Mouse (Mus musculus): ENCODE data around the gene Ccdc61. TPM values are rescaled to one million over a fixed set of nuclear protein-coding genes. Genes with fewer than 3 reads are reported as not detected.

Ccdc61 gene
- polyA plus RNA-seq, 1 experiment from 2014 or later = 25.8 TPM

GRCm38 (mm10) chr7:18926911-18927310 is 16.7 kb upstream of the Ccdc61 start:
- Histone ChIP-seq H3K9ac (peak overlapping the region; percentile 100), H3K36me3 (replicated peaks) (no peaks in the 10 kb centered on the region), H3K4me1 (peaks cover 82% of the 10 kb centered on the region), H3K4me3 (peak overlapping the region; percentile 75), H3K27me3 (replicated peaks) (no peaks in the 10 kb centered on the region), H3K9me3 (no peaks in the 10 kb centered on the region), H3K4me2 (peak overlapping the region; percentile 74), H3K27ac (peak overlapping the region; percentile 97)
- WGBS = 31% methylated on average over 6 of the region's 6 CpGs
- peak; percentile 1; the same call in 1 of the 2 replicates for ATAC-seq (replicated peaks)

GRCm38 (mm10) chr7:18926041-18926790 is 16.0 kb upstream of the Ccdc61 start:
- ATAC-seq (replicated peaks) = peak; percentile 15
- under 1% methylated on average over 39 of the region's 42 CpGs for WGBS

DNA sequence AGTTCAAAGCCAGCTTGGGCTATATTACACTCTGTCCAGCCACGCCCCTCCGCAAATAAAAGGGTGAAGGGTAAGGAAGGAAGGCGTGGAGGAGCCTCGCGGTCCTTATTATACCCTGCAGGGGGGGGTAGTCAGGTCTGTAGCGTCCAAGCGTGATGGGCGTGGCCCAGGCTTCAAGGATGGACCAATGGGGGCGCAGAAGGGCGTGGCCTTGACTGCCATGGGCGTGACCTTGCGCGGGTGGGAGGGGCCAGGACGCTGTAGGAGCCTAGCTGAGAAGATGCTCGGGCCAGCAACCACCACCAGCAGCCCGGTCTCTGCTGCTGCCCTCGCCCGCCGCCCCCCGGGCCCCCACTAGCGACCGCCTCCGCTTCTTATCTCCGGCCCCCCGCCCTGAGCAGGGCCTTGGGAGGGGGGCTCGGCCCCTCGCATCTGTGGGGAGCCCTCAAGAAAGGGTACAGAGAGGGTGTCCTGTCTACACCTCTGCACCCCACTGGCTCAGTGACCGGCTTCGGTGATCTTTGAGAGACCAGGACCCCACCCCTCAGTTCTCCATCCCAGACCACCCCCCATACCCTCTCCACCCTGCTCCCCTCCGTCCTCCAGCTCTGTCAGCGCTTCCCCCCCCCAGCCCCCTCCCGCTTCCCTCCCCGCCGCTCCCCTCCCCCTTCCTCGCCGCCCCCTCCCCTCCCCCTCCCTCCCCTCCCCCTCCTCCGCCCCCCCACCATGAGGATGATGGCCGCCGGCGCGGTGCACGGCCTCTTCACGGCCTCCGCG is 15.1 kb upstream of the Ccdc61 start, which contains the start of gene Nova2:
Gene Nova2 (plus strand): TSS at position 727 of the 777 bp plus-strand sequence.
- H3K4me1 ChIP-seq = peaks cover 78% of the 10 kb centered on the region
- H3K9me3 ChIP-seq = no peaks in the 10 kb centered on the region
- peak within 1 kb of the TSS; percentile 75 for H3K4me3 ChIP-seq
- peak; percentile 83 for ATAC-seq (replicated peaks)
- H3K9ac ChIP-seq = peak within 1 kb of the TSS; percentile 100
- H3K27ac ChIP-seq = peak within 1 kb of the TSS; percentile 97
- no peaks in the 10 kb centered on the region for H3K36me3 ChIP-seq (replicated peaks)
- no peaks in the 10 kb centered on the region for H3K27me3 ChIP-seq (replicated peaks)
- under 1% methylated on average over 28 of the region's 45 CpGs for WGBS
- H3K4me2 ChIP-seq = peak within 1 kb of the TSS; percentile 74

More at GRCm38 (mm10) chr7:18926041-18926790, 16.0 kb upstream of the Ccdc61 start:
- Histone ChIP-seq H3K9ac (peak overlapping the region; percentile 100), H3K4me1 (peaks cover 80% of the 10 kb centered on the region), H3K27me3 (replicated peaks) (no peaks in the 10 kb centered on the region), H3K36me3 (replicated peaks) (no peaks in the 10 kb centered on the region), H3K9me3 (no peaks in the 10 kb centered on the region), H3K4me2 (peak overlapping the region; percentile 74), H3K27ac (peak overlapping the region; percentile 97), H3K4me3 (peak overlapping the region; percentile 75)

DNA sequence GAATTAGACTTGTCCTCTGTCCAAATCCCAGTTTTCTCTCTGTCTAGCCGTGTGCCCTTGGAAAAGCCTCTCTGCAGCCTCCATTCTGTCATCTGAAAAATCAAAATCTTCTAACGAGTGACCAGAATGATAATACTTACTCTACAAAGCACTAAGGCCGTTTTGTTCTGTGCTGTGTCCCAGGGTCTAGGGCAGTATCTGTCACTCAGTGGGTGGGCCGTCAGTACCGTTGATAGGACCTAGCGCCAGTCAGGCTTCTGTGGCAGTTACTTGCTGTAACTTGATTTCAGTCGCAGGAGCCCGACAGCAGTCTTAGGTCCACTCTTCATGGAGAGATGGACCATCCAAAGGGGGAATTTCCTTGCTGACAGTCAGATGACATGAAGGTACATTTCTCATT is 14.1 kb upstream of the Ccdc61 start:
- H3K4me3 ChIP-seq = peak overlapping the region; percentile 75; the same call in 1 of the 2 replicates
- H3K9ac ChIP-seq = 0 out of 2 replicates have a peak overlapping the region, but pooled peaks have one; percentile 22
- no peaks in the 10 kb centered on the region for H3K9me3 ChIP-seq
- no peaks in the 10 kb centered on the region for H3K36me3 ChIP-seq (replicated peaks)
- peaks cover 68% of the 10 kb centered on the region for H3K4me1 ChIP-seq
- no peaks in the 10 kb centered on the region for H3K27me3 ChIP-seq (replicated peaks)
- ATAC-seq (replicated peaks) = no peak
- H3K27ac ChIP-seq = peak overlapping the region; percentile 97
- 1% methylated on average over 8 of the region's 8 CpGs for WGBS
- peak overlapping the region; percentile 74 for H3K4me2 ChIP-seq

DNA sequence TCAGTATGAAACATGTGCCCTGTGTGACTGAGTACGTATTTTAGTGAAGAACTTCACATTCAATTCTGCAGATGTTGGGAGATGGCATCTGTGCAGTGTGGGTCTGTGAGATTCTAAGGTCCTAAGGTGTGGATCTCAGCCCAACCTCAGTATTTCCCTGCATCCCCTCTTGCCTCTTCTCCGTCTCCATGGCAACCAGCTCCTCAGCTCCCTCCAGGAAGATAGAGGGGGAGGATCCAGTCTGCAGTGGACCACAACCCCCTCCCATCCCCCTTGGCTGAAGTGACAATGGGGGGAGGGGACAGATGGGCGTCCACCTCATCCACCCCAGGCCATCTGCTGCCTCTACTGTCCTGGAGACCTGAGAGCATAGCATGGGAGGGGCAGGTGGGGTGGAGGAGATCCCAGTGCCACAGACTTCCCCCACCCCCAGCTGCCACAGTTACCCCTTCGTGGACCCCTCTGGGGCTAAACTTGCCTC is 13.5 kb upstream of the Ccdc61 start:
- Histone ChIP-seq H3K27ac (peak overlapping the region; percentile 97), H3K9ac (peak overlapping the region; percentile 22; the same call in 1 of the 2 replicates), H3K36me3 (replicated peaks) (no peaks in the 10 kb centered on the region), H3K9me3 (no peaks in the 10 kb centered on the region), H3K4me3 (peak overlapping the region; percentile 75; the same call in 1 of the 2 replicates), H3K4me1 (peaks cover 62% of the 10 kb centered on the region), H3K27me3 (replicated peaks) (no peaks in the 10 kb centered on the region), H3K4me2 (peak overlapping the region; percentile 74)
- peak; percentile 16 for ATAC-seq (replicated peaks)
- 6% methylated on average over 4 of the region's 4 CpGs for WGBS

GRCm38 (mm10) chr7:18923267-18923666 is 13.1 kb upstream of the Ccdc61 start:
- ATAC-seq (replicated peaks) = no peak; the same call in 1 of the 2 replicates
- Histone ChIP-seq H3K9ac (peak overlapping the region; percentile 24; the same call in 1 of the 2 replicates), H3K4me1 (peaks cover 57% of the 10 kb centered on the region), H3K4me3 (peak overlapping the region; percentile 75), H3K36me3 (replicated peaks) (no peaks in the 10 kb centered on the region), H3K27me3 (replicated peaks) (no peaks in the 10 kb centered on the region), H3K27ac (peak overlapping the region; percentile 97), H3K4me2 (peak overlapping the region; percentile 74), H3K9me3 (no peaks in the 10 kb centered on the region)
- WGBS = 38% methylated on average over 11 of the region's 11 CpGs

DNA sequence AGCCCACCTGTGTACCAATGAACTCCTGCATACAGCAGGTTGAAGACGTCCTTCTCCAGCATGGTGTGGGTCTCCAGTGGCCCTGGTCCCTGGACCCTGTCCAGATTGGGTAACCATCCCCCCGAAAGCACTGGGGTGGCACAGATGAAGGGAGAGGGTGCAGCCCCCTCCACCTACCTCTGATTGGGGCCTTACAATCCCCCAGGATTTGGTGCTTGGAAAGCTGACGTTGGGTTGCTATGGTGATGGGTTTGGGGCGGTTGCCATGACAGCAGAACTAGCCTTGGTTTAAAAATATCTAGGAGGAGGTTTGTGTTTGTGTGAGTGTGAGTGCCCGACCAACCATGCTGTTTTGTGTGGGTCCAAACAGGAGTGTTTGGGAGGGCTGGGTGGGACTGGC is 12.6 kb upstream of the Ccdc61 start:
- H3K4me3 ChIP-seq = peak overlapping the region; percentile 75
- 0 out of 2 replicates have a peak overlapping the region, but pooled peaks have one; percentile 24 for H3K9ac ChIP-seq
- no peaks in the 10 kb centered on the region for H3K9me3 ChIP-seq
- peaks cover 53% of the 10 kb centered on the region for H3K4me1 ChIP-seq
- ATAC-seq (replicated peaks) = peak; percentile 19
- peak overlapping the region; percentile 97 for H3K27ac ChIP-seq
- peak overlapping the region; percentile 74 for H3K4me2 ChIP-seq
- WGBS = 9% methylated on average over 5 of the region's 5 CpGs
- no peaks in the 10 kb centered on the region for H3K36me3 ChIP-seq (replicated peaks)
- H3K27me3 ChIP-seq (replicated peaks) = no peaks in the 10 kb centered on the region

- H3K4me3 ChIP-seq = peak overlapping the region; percentile 17
- 5% methylated on average over 12 of the region's 12 CpGs for WGBS
These were observed 10.9 kb upstream of the Ccdc61 start for GRCm38 (mm10) chr7:18921069-18921468.

DNA sequence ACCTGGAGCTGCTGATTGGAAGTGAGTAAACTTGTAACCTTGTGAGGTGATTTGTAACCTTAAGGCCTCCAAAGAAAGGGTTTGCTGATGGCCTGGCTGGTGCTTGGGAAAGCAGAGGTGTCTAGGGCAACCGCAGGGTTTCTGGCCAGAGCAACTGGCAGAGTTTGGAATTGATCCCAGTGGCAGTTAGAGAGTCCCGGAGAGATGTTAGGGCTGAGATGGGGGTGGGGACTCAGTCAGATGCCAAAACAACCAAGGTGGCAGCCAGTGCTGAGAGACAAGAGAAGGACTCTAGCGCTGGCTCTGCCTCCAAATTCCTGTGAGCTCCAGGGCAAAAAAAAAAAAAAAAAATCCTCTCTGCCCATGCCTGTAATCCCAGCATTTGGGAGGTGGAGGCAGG is 7.7 kb upstream of the Ccdc61 start:
- H3K9ac ChIP-seq = no peak overlapping the region
- no peak for ATAC-seq (replicated peaks)
- WGBS = 59% methylated on average over 3 of the region's 3 CpGs

More at GRCm38 (mm10) chr7:18921069-18921468, 10.9 kb upstream of the Ccdc61 start:
- Histone ChIP-seq H3K27ac (peak overlapping the region; percentile 83), H3K4me2 (peak overlapping the region; percentile 42), H3K36me3 (replicated peaks) (no peaks in the 10 kb centered on the region), H3K4me1 (peaks cover 45% of the 10 kb centered on the region), H3K27me3 (replicated peaks) (no peaks in the 10 kb centered on the region), H3K9me3 (no peaks in the 10 kb centered on the region), H3K9ac (peak overlapping the region; percentile 25; the same call in 1 of the 2 replicates)
- ATAC-seq (replicated peaks) = peak; percentile 15; the same call in 1 of the 2 replicates

DNA sequence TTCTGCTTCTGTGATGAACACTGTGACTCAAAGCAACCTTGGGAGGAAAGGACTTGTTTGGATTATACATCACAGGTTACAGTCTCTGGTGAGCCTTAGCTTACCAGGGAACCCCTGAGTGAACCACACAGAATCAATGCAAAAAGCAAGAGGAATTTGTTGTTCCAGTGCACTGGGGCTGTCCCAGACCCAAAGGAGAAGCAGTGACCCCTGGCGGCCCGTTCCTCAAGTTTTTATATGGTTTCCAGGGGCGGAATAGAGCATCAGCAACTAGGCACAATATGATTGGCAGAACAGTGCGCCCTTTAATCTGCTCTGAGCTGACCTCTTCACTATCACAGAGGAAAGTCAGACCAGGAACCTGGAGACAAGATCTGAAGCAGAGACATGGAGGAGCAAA is 6.0 kb upstream of the Ccdc61 start:
- Histone ChIP-seq H3K27ac (no peak overlapping the region), H3K4me2 (no peak overlapping the region), H3K4me1 (peaks cover 7% of the 10 kb centered on the region), H3K9me3 (no peaks in the 10 kb centered on the region), H3K36me3 (replicated peaks) (no peaks in the 10 kb centered on the region), H3K4me3 (no peak overlapping the region), H3K27me3 (replicated peaks) (no peaks in the 10 kb centered on the region), H3K9ac (no peak overlapping the region)
- no peak for ATAC-seq (replicated peaks)
- WGBS = 61% methylated on average over 4 of the region's 4 CpGs

More for the DNA sequence above, 7.7 kb upstream of the Ccdc61 start:
- H3K9me3 ChIP-seq = no peaks in the 10 kb centered on the region
- H3K27ac ChIP-seq = no peak overlapping the region
- no peaks in the 10 kb centered on the region for H3K36me3 ChIP-seq (replicated peaks)
- H3K4me1 ChIP-seq = peaks cover 22% of the 10 kb centered on the region
- H3K27me3 ChIP-seq (replicated peaks) = no peaks in the 10 kb centered on the region
- H3K4me2 ChIP-seq = no peak overlapping the region
- no peak overlapping the region for H3K4me3 ChIP-seq

DNA sequence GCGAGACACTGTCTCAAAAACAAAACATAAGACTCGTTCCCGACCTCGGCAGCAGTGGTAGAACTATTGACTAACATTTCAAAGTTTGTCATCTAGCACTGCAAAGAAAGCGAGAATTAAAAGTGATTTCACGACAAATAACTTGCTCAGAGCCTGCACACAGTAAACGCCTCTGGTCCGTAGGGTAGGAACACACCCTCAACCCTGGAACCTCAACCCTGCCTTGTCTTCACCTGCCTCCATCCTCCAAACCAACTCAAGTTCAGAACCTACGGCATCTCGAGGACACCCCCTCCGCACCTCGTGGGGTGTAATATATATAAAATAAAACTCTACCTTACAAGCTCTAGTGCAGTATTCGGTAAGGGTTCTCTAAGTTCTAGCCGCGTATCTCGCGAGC is 418 bp downstream of the Ccdc61 start:
- Histone ChIP-seq H3K4me1 (peaks cover 17% of the 10 kb centered on the region), H3K27me3 (replicated peaks) (no peaks in the 10 kb centered on the region), H3K9me3 (no peaks in the 10 kb centered on the region), H3K4me3 (peak overlapping the region; percentile 60), H3K9ac (peak overlapping the region; percentile 37; the same call in 1 of the 2 replicates), H3K36me3 (replicated peaks) (no peaks in the 10 kb centered on the region), H3K27ac (no peak overlapping the region), H3K4me2 (peak overlapping the region; percentile 63)
- WGBS = 8% methylated on average over 17 of the region's 17 CpGs
- ATAC-seq (replicated peaks) = no peak; the same call in 1 of the 2 replicates

DNA sequence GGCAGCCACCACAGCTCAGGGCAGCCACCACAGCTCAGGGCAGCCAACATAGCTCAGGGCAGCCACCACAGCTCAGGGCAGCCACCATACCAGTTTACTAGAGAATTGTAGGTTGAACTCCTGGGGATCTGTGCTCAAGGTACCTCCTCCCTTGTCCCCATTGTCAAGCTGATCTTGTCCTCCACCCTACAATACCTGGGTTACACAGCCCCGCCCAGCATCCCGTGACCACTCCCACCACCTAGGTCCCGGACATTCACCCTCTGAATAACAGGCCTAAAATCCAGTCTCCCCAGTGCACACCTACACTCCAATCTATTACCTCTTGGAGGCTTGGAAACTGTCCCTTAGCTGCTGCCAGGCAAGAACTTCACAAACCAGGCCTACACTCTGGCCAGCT is 5.2 kb downstream of the Ccdc61 start:
- no peak for ATAC-seq (replicated peaks)
- Histone ChIP-seq H3K9me3 (no peaks in the 10 kb centered on the region), H3K4me2 (no peak overlapping the region), H3K9ac (no peak overlapping the region), H3K27ac (no peak overlapping the region), H3K4me1 (peaks cover 12% of the 10 kb centered on the region), H3K4me3 (no peak overlapping the region), H3K27me3 (replicated peaks) (no peaks in the 10 kb centered on the region), H3K36me3 (replicated peaks) (no peaks in the 10 kb centered on the region)
- WGBS = 73% methylated on average over 3 of the region's 3 CpGs

All from midbrain, embryonic 15.5 days (tissue).